Mouse (Mus musculus) left cerebral cortex, adult 8-10 months (tissue): ENCODE data around the gene Tmem123. TPM values are rescaled to one million over a fixed set of nuclear protein-coding genes. Genes with fewer than 3 reads are reported as not detected.

ENCODE experiments used
- DNase-seq, 2 experiments: peaks; one replicate each; pipeline ENCODE4 v3.0.0; 2022; ENCODE audit warnings: low spot score in 2 of 2
- microRNA-seq, 2 experiments: library from miRNA; unstranded; fragments of <30 nt; microRNA quantifications; one replicate each; pipeline ENCODE4 v1.2.0; 2022
- total RNA-seq, 4 experiments: library from RNA; stranded (reverse); gene quantifications; 2 replicates each; pipeline ENCODE4 v1.2.4; 2022

Tmem123 gene
- total RNA-seq, 4 experiments from 2014 or later, result 11.6 to 12.5 (median 11.7) TPM

DNA sequence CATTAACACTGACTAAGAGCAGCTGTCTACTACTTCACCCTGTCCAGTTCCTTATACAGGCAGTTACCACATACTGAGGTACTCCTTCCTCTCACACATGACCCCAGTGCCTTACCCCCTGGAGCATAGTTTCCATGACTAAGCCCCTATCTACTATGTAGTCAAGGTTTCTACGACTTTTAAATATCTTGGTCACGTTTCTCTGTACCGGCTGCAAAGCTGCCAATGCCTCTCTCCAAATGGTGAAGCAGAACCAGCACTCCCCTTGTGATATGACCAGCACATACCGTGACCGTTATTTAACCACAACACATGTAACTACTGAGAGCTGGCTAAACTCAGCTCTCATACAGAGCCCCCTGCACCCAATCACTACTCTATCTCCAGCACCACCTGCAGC is 61.1 kb downstream of the Tmem123 start:
- DNase-seq, result no peak

DNA sequence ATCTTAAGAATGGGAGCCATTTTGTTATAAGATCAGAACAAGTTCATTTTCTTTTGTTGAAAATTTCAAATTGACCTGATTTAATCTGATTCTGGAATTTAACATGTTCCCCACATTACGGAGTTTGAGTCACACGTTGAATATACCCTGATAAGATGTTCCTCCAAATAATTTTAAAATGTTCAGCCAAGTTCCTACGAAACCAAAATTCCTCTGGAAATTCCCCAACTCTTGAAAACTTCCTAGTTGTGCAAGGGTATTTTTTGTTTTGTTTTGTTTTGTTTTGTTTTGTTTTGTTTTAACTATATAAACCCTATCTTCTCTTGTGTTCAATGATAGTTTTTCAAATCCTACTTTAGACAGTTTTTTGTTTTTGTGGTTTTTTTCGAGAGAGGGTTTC is 64.9 kb downstream of the Tmem123 start:
- no peak for DNase-seq

GRCm38 (mm10) chr9:7829531-7830528 is 66.0 kb downstream of the Tmem123 start:
- no peak for DNase-seq

GRCm38 (mm10) chr9:7833421-7833820 is 69.6 kb downstream of the Tmem123 start:
- no peak for DNase-seq

DNA sequence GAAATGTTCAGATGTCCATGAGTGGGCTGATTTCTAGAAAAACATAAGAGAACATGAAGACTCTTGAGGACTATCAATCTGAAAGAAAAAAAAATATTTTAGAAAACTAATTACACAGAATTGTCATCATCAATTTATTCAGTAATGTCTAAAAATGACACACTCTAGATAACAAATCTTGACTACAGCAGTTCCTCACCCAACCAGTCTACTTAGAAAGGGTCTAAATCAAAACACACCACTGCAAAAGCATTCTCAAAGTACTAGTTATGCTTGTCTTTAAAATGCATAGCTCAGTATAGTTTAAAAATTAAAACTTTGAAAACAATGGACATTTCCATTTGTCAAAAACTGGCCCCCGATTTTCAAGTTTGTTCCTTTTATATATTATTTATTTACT is 71.5 kb downstream of the Tmem123 start:
- no peak for DNase-seq

DNA sequence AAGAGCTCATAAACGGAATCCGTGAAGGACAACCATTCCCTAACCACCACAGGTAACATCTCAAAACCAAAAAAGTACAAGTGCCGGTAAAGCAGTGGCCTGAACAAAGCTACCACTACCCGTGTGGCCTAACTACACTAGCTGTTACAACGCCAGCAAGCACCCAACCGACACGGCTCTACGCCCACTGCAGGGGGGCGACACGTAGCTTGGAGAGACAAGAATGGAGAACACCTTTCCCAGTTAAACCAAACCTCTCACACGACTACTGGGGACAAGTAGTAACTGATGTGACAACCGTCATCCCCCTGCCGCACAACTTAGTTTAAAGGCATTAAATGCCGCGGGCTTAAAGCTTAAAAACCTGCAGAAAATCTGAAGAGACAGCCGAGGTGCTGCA is 72.5 kb downstream of the Tmem123 start:
- DNase-seq, result peak in 1 of 2 experiments; percentile 33

- DNase-seq, result peak; percentile 90 to 96
Measured at GRCm38 (mm10) chr9:7836905-7837805, 73.3 kb downstream of the Tmem123 start, which contains the start of gene Birc2. Gene Birc2, minus strand, starts transcription at chr9:7837064.

GRCm38 (mm10) chr9:7837806-7838440 is 74.1 kb downstream of the Tmem123 start:
- DNase-seq, result no peak

DNA sequence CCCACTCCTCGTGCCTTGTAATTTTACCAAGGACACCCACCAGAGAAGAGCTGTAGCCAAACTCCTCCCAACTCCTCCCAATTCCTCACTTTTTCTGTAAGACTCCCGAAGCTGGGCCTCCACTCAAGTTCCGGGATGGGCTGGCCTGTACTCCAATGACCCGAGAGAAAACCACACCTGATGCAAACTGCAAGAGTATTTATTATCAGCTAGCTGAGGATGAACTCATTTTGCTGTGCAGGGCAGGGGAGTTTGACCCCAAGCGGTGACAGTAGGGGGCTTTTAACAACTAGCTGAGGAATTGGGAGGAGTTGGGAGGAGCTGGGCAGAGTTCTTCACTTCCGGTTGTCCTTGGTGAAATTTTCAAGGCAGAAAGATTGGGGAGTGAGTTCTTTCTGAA is 77.4 kb downstream of the Tmem123 start:
- DNase-seq, result no peak

Small RNA genes within 50 kb of the gene (microRNA-seq; reads per million reads assigned to microRNA genes)
- 0.42 to 0.88 reads per million in 2 experiments for gene Mir5618

Other genes with a start within 250 kb of the Tmem123 start
- not detected for gene Mmp8, start 205.6 kb upstream of the Tmem123 start, total RNA-seq
- gene Mmp27, start 192.6 kb upstream of the Tmem123 start, total RNA-seq, result not detected
- not detected for gene Mmp20, start 135.8 kb upstream of the Tmem123 start, total RNA-seq
- not detected for gene Mmp7, start 72.0 kb upstream of the Tmem123 start, total RNA-seq
- gene Birc2, start 73.0 kb downstream of the Tmem123 start, total RNA-seq, result 10 to 100 TPM; 31.2 to 35.3 (median 35.1) TPM
- 1 to 10 TPM; 1.9 to 4.3 (median 3.3) TPM for gene Birc3, start 109.1 kb downstream of the Tmem123 start, total RNA-seq
- gene Yap1, start 240.6 kb downstream of the Tmem123 start, total RNA-seq, result 10 to 100 TPM; 16.7 to 18.7 (median 18.4) TPM